Mouse (Mus musculus): ENCODE results near the gene Atp6v1a. TPM values are rescaled to one million over a fixed set of nuclear protein-coding genes. Genes with fewer than 3 reads are reported as not detected.

Atp6v1a gene
- 15.0 TPM for polyA plus RNA-seq (2014; fragmentation: Illumina TruSeq; extraction: RNeasy Lipid Tissue Mini Kit (QIAGEN cat#74804); ENCODE audit: low read depth, low replicate concordance)

GRCm38 (mm10) chr16:44139536-44140185 is at the start of gene Atp6v1a, which contains the start of gene Naa50:
TSS of gene Atp6v1a (minus strand) at chr16:44139705.
TSS of gene Naa50 (plus strand) at chr16:44139830.

GRCm38 (mm10) chr16:44173155-44173941 is 33.8 kb upstream of the Atp6v1a start, which contains the start of gene Usf3:
TSS of gene Usf3 (plus strand) at chr16:44173246.

GRCm38 (mm10) chr16:44063025-44063894 is 76.2 kb downstream of the Atp6v1a start, which contains the start of gene Gramd1c:
TSS of gene Gramd1c (minus strand) at chr16:44063345.

Other genes with a start within 250 kb of the Atp6v1a start
- gene Ccdc191, start 249.9 kb downstream of the Atp6v1a start, polyA plus RNA-seq (2014; fragmentation: Illumina TruSeq; extraction: RNeasy Lipid Tissue Mini Kit (QIAGEN cat#74804); ENCODE audit: low read depth, low replicate concordance), result 3.1 TPM
- 14.2 TPM for gene Qtrt2, start 212.9 kb downstream of the Atp6v1a start, polyA plus RNA-seq (2014; fragmentation: Illumina TruSeq; extraction: RNeasy Lipid Tissue Mini Kit (QIAGEN cat#74804); ENCODE audit: low read depth, low replicate concordance)
- gene Zdhhc23, start 159.9 kb downstream of the Atp6v1a start, polyA plus RNA-seq (2014; fragmentation: Illumina TruSeq; extraction: RNeasy Lipid Tissue Mini Kit (QIAGEN cat#74804); ENCODE audit: low read depth, low replicate concordance), result 0.45 TPM
- 0.89 TPM for gene Gramd1c, start 76.4 kb downstream of the Atp6v1a start, polyA plus RNA-seq (2014; fragmentation: Illumina TruSeq; extraction: RNeasy Lipid Tissue Mini Kit (QIAGEN cat#74804); ENCODE audit: low read depth, low replicate concordance)
- 40.4 TPM for gene Naa50, start 125 bp upstream of the Atp6v1a start, polyA plus RNA-seq (2014; fragmentation: Illumina TruSeq; extraction: RNeasy Lipid Tissue Mini Kit (QIAGEN cat#74804); ENCODE audit: low read depth, low replicate concordance)
- 7.5 TPM for gene Usf3, start 33.5 kb upstream of the Atp6v1a start, polyA plus RNA-seq (2014; fragmentation: Illumina TruSeq; extraction: RNeasy Lipid Tissue Mini Kit (QIAGEN cat#74804); ENCODE audit: low read depth, low replicate concordance)
- 0.24 TPM for gene Sidt1, start 193.5 kb upstream of the Atp6v1a start, polyA plus RNA-seq (2014; fragmentation: Illumina TruSeq; extraction: RNeasy Lipid Tissue Mini Kit (QIAGEN cat#74804); ENCODE audit: low read depth, low replicate concordance)
- gene Spice1, start 207.4 kb upstream of the Atp6v1a start, polyA plus RNA-seq (2014; fragmentation: Illumina TruSeq; extraction: RNeasy Lipid Tissue Mini Kit (QIAGEN cat#74804); ENCODE audit: low read depth, low replicate concordance), result 9.8 TPM

Measured in heart, adult 10 weeks (tissue).